ENCODE assay signal across 9 mouse cellular contexts in genomic region chr7:100663729-100664304, GRCm38 (mm10). TPM values are rescaled to one million over a fixed set of nuclear protein-coding genes. Genes with fewer than 3 reads are reported as not detected.
DNase-seq lines count a peak whose midpoint lies in the region; ATAC-seq and TF ChIP-seq lines count a peak whose summit lies in the region.
"Had no signal": no experiment of that assay in that cellular context is flagged by ENCODE, and none has a peak within 500 bp of the region (broad histone marks: within the 10 kb centered on the region; RNA-seq: fewer than 3 reads in every experiment).

No protein-coding gene starts in this region.

- no peak overlapping the region; the same call in 1 of the 2 replicates for H3K9ac ChIP-seq in heart, embryonic 14.5 days (ENCODE audit: low read length)
- no peak overlapping the region for H3K9ac ChIP-seq in stomach, embryonic 15.5 days
- H3K9ac ChIP-seq in stomach, postnatal 0 days (ENCODE audit: low read length), result no peak overlapping the region
- no peak overlapping the region for H3K9ac ChIP-seq in intestine, postnatal 0 days (ENCODE audit: low read depth, low read length)
- H3K9ac ChIP-seq in stomach, embryonic 16.5 days (ENCODE audit: low read length), result no peak overlapping the region

- no peak for TF ChIP-seq EP300 in stomach, postnatal 0 days (optimal IDR thresholded peaks at IDR 0.05)

- WGBS in heart, embryonic 14.5 days, result 39% methylated on average over 11 of the region's 11 CpGs
- WGBS in stomach, embryonic 15.5 days, result 62% methylated on average over 11 of the region's 11 CpGs
- 60% methylated on average over 11 of the region's 11 CpGs for WGBS in stomach, postnatal 0 days
- WGBS in intestine, postnatal 0 days, result 64% methylated on average over 11 of the region's 11 CpGs
- 60% methylated on average over 11 of the region's 11 CpGs for WGBS in stomach, embryonic 16.5 days

- no peak for ATAC-seq in heart, embryonic 14.5 days (ENCODE audit: insufficient number of reproducible peaks, insufficient read depth, low FRiP score, low read depth)
- no peak for ATAC-seq in stomach, embryonic 15.5 days (ENCODE audit: insufficient read depth, low FRiP score, low read depth)
- no peak for ATAC-seq in stomach, postnatal 0 days (ENCODE audit: low FRiP score, low TSS enrichment)
- ATAC-seq in intestine, postnatal 0 days, result 0 out of 2 replicates have a peak, but pooled peaks have one; percentile 17
- no peak for ATAC-seq in stomach, embryonic 16.5 days (ENCODE audit: insufficient read depth, low FRiP score)
- ATAC-seq in megakaryocyte progenitor cell, adult 5-6 weeks (replicated peaks; ENCODE audit: poor library complexity), result no peak

- H3K4me2 ChIP-seq in heart, embryonic 14.5 days (ENCODE audit: low read length), result peak overlapping the region; percentile 55
- H3K4me2 ChIP-seq in stomach, embryonic 15.5 days, result peak overlapping the region; percentile 29; the same call in 1 of the 2 replicates
- no peak overlapping the region for H3K4me2 ChIP-seq in stomach, postnatal 0 days (replicated peaks; ENCODE audit: low read depth)
- H3K4me2 ChIP-seq in intestine, postnatal 0 days (replicated peaks; ENCODE audit: low read depth), result 0 out of 2 replicates have a peak overlapping the region, but pooled peaks have one; percentile 24
- peak overlapping the region; percentile 14; the same call in 1 of the 2 replicates for H3K4me2 ChIP-seq in stomach, embryonic 16.5 days (ENCODE audit: low read depth, low read length)

- H3K9me3 ChIP-seq in heart, embryonic 14.5 days (ENCODE audit: control insufficient read depth, low read length), result no peaks in the 10 kb centered on the region
- H3K9me3 ChIP-seq in stomach, embryonic 15.5 days, result no peaks in the 10 kb centered on the region
- H3K9me3 ChIP-seq in stomach, postnatal 0 days (ENCODE audit: control insufficient read depth, low read length), result no peaks in the 10 kb centered on the region
- no peaks in the 10 kb centered on the region for H3K9me3 ChIP-seq in intestine, postnatal 0 days (ENCODE audit: control insufficient read depth)
- H3K9me3 ChIP-seq in stomach, embryonic 16.5 days (replicated peaks; ENCODE audit: control insufficient read depth, low read length), result no peaks in the 10 kb centered on the region

- H3K4me1 ChIP-seq in heart, embryonic 14.5 days (ENCODE audit: control insufficient read depth in 2 of 2, insufficient read depth in 2 of 2, low read length in 2 of 2), result peaks cover 5 to 6% of the 10 kb centered on the region in 2 experiments; a peak in 2 of 4 replicates
- H3K4me1 ChIP-seq in stomach, embryonic 15.5 days, result 0 out of 2 replicates have a peak, but pooled peaks cover 2% of the 10 kb centered on the region
- H3K4me1 ChIP-seq in stomach, postnatal 0 days (replicated peaks; ENCODE audit: control insufficient read depth, insufficient read depth), result no peaks in the 10 kb centered on the region
- no peaks in the 10 kb centered on the region for H3K4me1 ChIP-seq in intestine, postnatal 0 days (replicated peaks; ENCODE audit: control insufficient read depth, insufficient read depth, low read length)
- peaks cover 5% of the 10 kb centered on the region; the same call in 1 of the 2 replicates for H3K4me1 ChIP-seq in stomach, embryonic 16.5 days (ENCODE audit: control insufficient read depth, insufficient read depth, low read length)

- DNase-seq in heart, postnatal 10 days, result no peak
- no peak for DNase-seq in stomach, postnatal 0 days (ENCODE audit: low spot score)
- no peak for DNase-seq in gastrocnemius, postnatal 14 days

- no peak overlapping the region for H3K4me3 ChIP-seq in heart, embryonic 14.5 days (ENCODE audit: control insufficient read depth in 1 of 2, insufficient read depth in 1 of 2, low read depth in 1 of 2, low read length in 2 of 2)
- H3K4me3 ChIP-seq in stomach, embryonic 15.5 days (replicated peaks), result no peak overlapping the region
- no peak overlapping the region for H3K4me3 ChIP-seq in stomach, postnatal 0 days (ENCODE audit: low read depth, low read length)
- H3K4me3 ChIP-seq in intestine, postnatal 0 days (ENCODE audit: low read depth, low read length), result no peak overlapping the region
- H3K4me3 ChIP-seq in stomach, embryonic 16.5 days (replicated peaks; ENCODE audit: low read length), result no peak overlapping the region

- H3K27me3 ChIP-seq in heart, embryonic 14.5 days (ENCODE audit: control insufficient read depth, insufficient read depth, low read length), result no peaks in the 10 kb centered on the region
- H3K27me3 ChIP-seq in stomach, embryonic 15.5 days (replicated peaks), result no peaks in the 10 kb centered on the region
- no peaks in the 10 kb centered on the region for H3K27me3 ChIP-seq in stomach, postnatal 0 days (ENCODE audit: control insufficient read depth, insufficient read depth, low read length)
- H3K27me3 ChIP-seq in intestine, postnatal 0 days (replicated peaks; ENCODE audit: control insufficient read depth, insufficient read depth, low read length), result no peaks in the 10 kb centered on the region
- no peaks in the 10 kb centered on the region for H3K27me3 ChIP-seq in stomach, embryonic 16.5 days (ENCODE audit: control insufficient read depth, insufficient read depth, low read length)

- no peak overlapping the region for H3K27ac ChIP-seq in heart, embryonic 14.5 days (replicated peaks in 1 of 2; ENCODE audit: control insufficient read depth in 1 of 2, insufficient read depth in 1 of 2, low read depth in 2 of 2, low read length in 2 of 2)
- H3K27ac ChIP-seq in stomach, embryonic 15.5 days, result no peak overlapping the region
- no peak overlapping the region for H3K27ac ChIP-seq in stomach, postnatal 0 days (replicated peaks)
- H3K27ac ChIP-seq in intestine, postnatal 0 days (ENCODE audit: low read depth, low read length), result no peak overlapping the region
- no peak overlapping the region for H3K27ac ChIP-seq in stomach, embryonic 16.5 days (ENCODE audit: low read length)
- H3K27ac ChIP-seq: macrophage had no signal

- H3K36me3 ChIP-seq in heart, embryonic 14.5 days (ENCODE audit: control insufficient read depth, insufficient read depth, low read length), result no peaks in the 10 kb centered on the region
- H3K36me3 ChIP-seq in stomach, embryonic 15.5 days, result no peaks in the 10 kb centered on the region
- no peaks in the 10 kb centered on the region for H3K36me3 ChIP-seq in stomach, postnatal 0 days (ENCODE audit: control insufficient read depth, insufficient read depth, low read length)
- H3K36me3 ChIP-seq in intestine, postnatal 0 days (ENCODE audit: control insufficient read depth, insufficient read depth), result no peaks in the 10 kb centered on the region
- no peaks in the 10 kb centered on the region for H3K36me3 ChIP-seq in stomach, embryonic 16.5 days (ENCODE audit: control insufficient read depth, insufficient read depth, low read length)

- TF ChIP-seq CTCF in stomach, postnatal 0 days (IDR thresholded peaks at IDR 0.05; ENCODE audit: low read depth), result no peak
- no peak for TF ChIP-seq CTCF in intestine, postnatal 0 days (IDR thresholded peaks at IDR 0.05; ENCODE audit: low read depth)

- intact Hi-C loops in heart, postnatal 10 days (cut with DNase I), result loop anchor here (1.0 to 5.0 kb wide), 3 partner anchors 19 to 237 kb away; no protein-coding TSS in a partner anchor
- intact Hi-C loops in gastrocnemius, postnatal 14 days (cut with DNase I; ENCODE audit: low total_unique reads), result no loop called here

RNA-seq across cellular contexts. Expression of gene Plekhb1, which starts 1.6 kb away (rescaled TPM):
- 1.3 and 1.6 TPM in 2 replicates for polyA plus RNA-seq in heart, embryonic 14.5 days (2014; fragmentation: Nextera tagmentation; extraction: Ambion mirVana)
- 1 to 10 TPM; 1.6 to 2.3 TPM for total RNA-seq in heart, postnatal 10 days (2021)
- 15.0 and 15.8 TPM in 2 replicates for polyA plus RNA-seq in stomach, embryonic 15.5 days (2015; fragmentation: Nextera tagmentation; extraction: Ambion mirVana)
- 8.7 and 10.4 TPM in 2 replicates for polyA plus RNA-seq in stomach, postnatal 0 days (2015; fragmentation: Nextera tagmentation; extraction: Ambion mirVana)
- 12.9 and 14.6 TPM in 2 replicates for polyA plus RNA-seq in intestine, postnatal 0 days (2015; fragmentation: Nextera tagmentation; extraction: Ambion mirVana)
- polyA plus RNA-seq in stomach, embryonic 16.5 days (2015; fragmentation: Nextera tagmentation; extraction: Ambion mirVana), result 13.8 and 13.9 TPM in 2 replicates
- total RNA-seq in gastrocnemius, postnatal 14 days (2021), result 10 to 100 TPM; 14.6 to 30.6 TPM
- total RNA-seq in megakaryocyte progenitor cell, adult 5-6 weeks (2015), result not detected in 2 replicates
- total RNA-seq in megakaryocyte progenitor cell, adult 5-6 weeks (2017), result not detected in 2 replicates
- polyA plus RNA-seq: macrophage had no signal

RNA-seq across cellular contexts. Expression of gene Fam168a, which starts 42.6 kb away (rescaled TPM):
- 32.8 and 36.4 TPM in 2 replicates for polyA plus RNA-seq in heart, embryonic 14.5 days (2014; fragmentation: Nextera tagmentation; extraction: Ambion mirVana)
- 10 to 100 TPM; 52.7 to 53.7 TPM for total RNA-seq in heart, postnatal 10 days (2021)
- 33.3 and 39.0 TPM in 2 replicates for polyA plus RNA-seq in stomach, embryonic 15.5 days (2015; fragmentation: Nextera tagmentation; extraction: Ambion mirVana)
- 15.5 and 17.4 TPM in 2 replicates for polyA plus RNA-seq in stomach, postnatal 0 days (2015; fragmentation: Nextera tagmentation; extraction: Ambion mirVana)
- 13.2 and 14.6 TPM in 2 replicates for polyA plus RNA-seq in intestine, postnatal 0 days (2015; fragmentation: Nextera tagmentation; extraction: Ambion mirVana)
- 34.2 and 35.7 TPM in 2 replicates for polyA plus RNA-seq in stomach, embryonic 16.5 days (2015; fragmentation: Nextera tagmentation; extraction: Ambion mirVana)
- total RNA-seq in gastrocnemius, postnatal 14 days (2021), result 10 to 100 TPM; 40.1 to 44.0 TPM
- 18.9 and 24.2 TPM in 2 replicates for total RNA-seq in megakaryocyte progenitor cell, adult 5-6 weeks (2015)
- 6.3 and 7.9 TPM in 2 replicates for total RNA-seq in megakaryocyte progenitor cell, adult 5-6 weeks (2017)

RNA-seq across cellular contexts. Expression of gene Mrpl48, which starts 55.7 kb away (rescaled TPM):
- polyA plus RNA-seq in heart, embryonic 14.5 days (2014; fragmentation: Nextera tagmentation; extraction: Ambion mirVana), result 93.8 and 101 TPM in 2 replicates
- total RNA-seq in heart, postnatal 10 days (2021), result 10 to 100 TPM; 70.3 to 70.4 TPM
- 77.3 and 85.9 TPM in 2 replicates for polyA plus RNA-seq in stomach, embryonic 15.5 days (2015; fragmentation: Nextera tagmentation; extraction: Ambion mirVana)
- 77.0 and 79.7 TPM in 2 replicates for polyA plus RNA-seq in stomach, postnatal 0 days (2015; fragmentation: Nextera tagmentation; extraction: Ambion mirVana)
- polyA plus RNA-seq in intestine, postnatal 0 days (2015; fragmentation: Nextera tagmentation; extraction: Ambion mirVana), result 89.4 and 94.8 TPM in 2 replicates
- 68.9 and 76.9 TPM in 2 replicates for polyA plus RNA-seq in stomach, embryonic 16.5 days (2015; fragmentation: Nextera tagmentation; extraction: Ambion mirVana)
- total RNA-seq in gastrocnemius, postnatal 14 days (2021), result 10 to 100 TPM; 74.4 to 77.5 TPM
- 60.1 and 76.3 TPM in 2 replicates for total RNA-seq in megakaryocyte progenitor cell, adult 5-6 weeks (2015)
- 91.0 and 99.4 TPM in 2 replicates for total RNA-seq in megakaryocyte progenitor cell, adult 5-6 weeks (2017)

RNA-seq across cellular contexts. Expression of gene Rab6a, which starts 56.6 kb away (rescaled TPM):
- polyA plus RNA-seq in heart, embryonic 14.5 days (2014; fragmentation: Nextera tagmentation; extraction: Ambion mirVana), result 107 and 119 TPM in 2 replicates
- total RNA-seq in heart, postnatal 10 days (2021), result 10 to 100 TPM; 77.2 to 78.6 TPM
- polyA plus RNA-seq in stomach, embryonic 15.5 days (2015; fragmentation: Nextera tagmentation; extraction: Ambion mirVana), result 100 and 107 TPM in 2 replicates
- 76.3 and 80.6 TPM in 2 replicates for polyA plus RNA-seq in stomach, postnatal 0 days (2015; fragmentation: Nextera tagmentation; extraction: Ambion mirVana)
- 122 and 123 TPM in 2 replicates for polyA plus RNA-seq in intestine, postnatal 0 days (2015; fragmentation: Nextera tagmentation; extraction: Ambion mirVana)
- polyA plus RNA-seq in stomach, embryonic 16.5 days (2015; fragmentation: Nextera tagmentation; extraction: Ambion mirVana), result 78.0 and 84.9 TPM in 2 replicates
- 10 to 100 TPM; 56.3 to 59.5 TPM for total RNA-seq in gastrocnemius, postnatal 14 days (2021)
- 74.1 and 84.7 TPM in 2 replicates for total RNA-seq in megakaryocyte progenitor cell, adult 5-6 weeks (2015)
- total RNA-seq in megakaryocyte progenitor cell, adult 5-6 weeks (2017), result 61.0 and 61.8 TPM in 2 replicates
